Mouse (Mus musculus): ENCODE results near the gene Rnf167.

GRCm38 (mm10) chr11:70638714-70639278 is 8.2 kb upstream of the Rnf167 start, which contains the start of gene Gp1ba:
- TF ChIP-seq CTCF (conservative IDR thresholded peaks at IDR 0.05; ENCODE audit: low read length) (no peak), NANOG (IDR thresholded peaks at IDR 0.05; ENCODE audit: borderline replicate concordance, low read length) (no peak), POU5F1 (IDR thresholded peaks at IDR 0.05; ENCODE audit: borderline replicate concordance, low read length) (no peak)
